Mouse (Mus musculus): ENCODE data around the gene Atg4b. TPM values are rescaled to one million over a fixed set of nuclear protein-coding genes. Genes with fewer than 3 reads are reported as not detected.
"Not testable (repeated sequence)": the region's sequence is repeated elsewhere in the genome, so short reads cannot be mapped to it uniquely, and the experiment has no call there.

Gene Atg4b
- polyA plus RNA-seq, 1 experiment from 2014 or later = 86.5 TPM

- peaks cover 16% of the 10 kb centered on the region for H3K36me3 ChIP-seq
- H3K9me3 ChIP-seq (replicated peaks) = no peaks in the 10 kb centered on the region
- 2% methylated on average over 30 of the region's 30 CpGs for WGBS
- H3K9ac ChIP-seq = peak overlapping the region; percentile 59
- peak; percentile 97 for ATAC-seq (replicated peaks; ENCODE audit: low FRiP score)
- peak overlapping the region; percentile 70 for H3K4me2 ChIP-seq
- H3K4me3 ChIP-seq (replicated peaks) = peak overlapping the region; percentile 63
- no peaks in the 10 kb centered on the region for H3K27me3 ChIP-seq
- H3K4me1 ChIP-seq = peaks cover 15% of the 10 kb centered on the region
- peak overlapping the region; percentile 98 for H3K27ac ChIP-seq
Measured at GRCm38 (mm10) chr1:93825105-93825674, 73.9 kb downstream of the Atg4b start.

GRCm38 (mm10) chr1:93825771-93826539 is 74.7 kb downstream of the Atg4b start:
- no peaks in the 10 kb centered on the region for H3K27me3 ChIP-seq
- peak overlapping the region; percentile 98 for H3K27ac ChIP-seq
- no peaks in the 10 kb centered on the region for H3K9me3 ChIP-seq (replicated peaks)
- H3K4me3 ChIP-seq (replicated peaks) = peak overlapping the region; percentile 63
- H3K36me3 ChIP-seq = peaks cover 8% of the 10 kb centered on the region
- H3K4me1 ChIP-seq = peaks cover 15% of the 10 kb centered on the region
- H3K4me2 ChIP-seq = peak overlapping the region; percentile 70
- WGBS = 44% methylated on average over 27 of the region's 27 CpGs
- peak; percentile 22; the same call in 1 of the 2 replicates for ATAC-seq (replicated peaks; ENCODE audit: low FRiP score)
- peak overlapping the region; percentile 59 for H3K9ac ChIP-seq

- no peak overlapping the region for H3K27ac ChIP-seq
- no peak for ATAC-seq (replicated peaks; ENCODE audit: low FRiP score)
Measured at GRCm38 (mm10) chr1:93826540-93826835, 75.2 kb downstream of the Atg4b start.

GRCm38 (mm10) chr1:93832754-93833360 is 81.6 kb downstream of the Atg4b start:
- not testable (repeated sequence) for H3K9me3 ChIP-seq (replicated peaks); H3K9ac ChIP-seq; H3K27ac ChIP-seq; H3K4me1 ChIP-seq; H3K4me2 ChIP-seq; H3K27me3 ChIP-seq; ATAC-seq (replicated peaks; ENCODE audit: low FRiP score); H3K4me3 ChIP-seq (replicated peaks)
- 51% methylated on average over 4 of the region's 4 CpGs for WGBS
- peaks cover 16% of the 10 kb centered on the region for H3K36me3 ChIP-seq

More at GRCm38 (mm10) chr1:93826540-93826835, 75.2 kb downstream of the Atg4b start:
- H3K4me1 ChIP-seq = peaks cover 15% of the 10 kb centered on the region
- WGBS = 91% methylated on average over 9 of the region's 9 CpGs
- H3K27me3 ChIP-seq = no peaks in the 10 kb centered on the region
- peak overlapping the region; percentile 70 for H3K4me2 ChIP-seq
- H3K36me3 ChIP-seq = peaks cover 3% of the 10 kb centered on the region
- peak overlapping the region; percentile 63 for H3K4me3 ChIP-seq (replicated peaks)
- H3K9me3 ChIP-seq (replicated peaks) = no peaks in the 10 kb centered on the region
- H3K9ac ChIP-seq = no peak overlapping the region

GRCm38 (mm10) chr1:93834671-93835150 is 83.4 kb downstream of the Atg4b start:
- WGBS = 87% methylated on average over 7 of the region's 7 CpGs

GRCm38 (mm10) chr1:93835211-93835610 is 83.9 kb downstream of the Atg4b start:
- no peak overlapping the region for H3K27ac ChIP-seq
- no peak overlapping the region for H3K4me2 ChIP-seq
- no peak overlapping the region for H3K4me3 ChIP-seq (replicated peaks)
- no peak for ATAC-seq (replicated peaks; ENCODE audit: low FRiP score)
- H3K4me1 ChIP-seq = no peaks in the 10 kb centered on the region
- H3K27me3 ChIP-seq = no peaks in the 10 kb centered on the region
- peaks cover 19% of the 10 kb centered on the region for H3K36me3 ChIP-seq
- no peak overlapping the region for H3K9ac ChIP-seq
- WGBS = 93% methylated on average over 4 of the region's 4 CpGs
- H3K9me3 ChIP-seq (replicated peaks) = no peaks in the 10 kb centered on the region

More at GRCm38 (mm10) chr1:93834671-93835150, 83.4 kb downstream of the Atg4b start:
- Histone ChIP-seq H3K9me3 (replicated peaks) (no peaks in the 10 kb centered on the region), H3K4me3 (replicated peaks) (no peak overlapping the region), H3K36me3 (peaks cover 19% of the 10 kb centered on the region), H3K4me2 (no peak overlapping the region), H3K9ac (no peak overlapping the region), H3K4me1 (no peaks in the 10 kb centered on the region), H3K27ac (no peak overlapping the region), H3K27me3 (no peaks in the 10 kb centered on the region)
- ATAC-seq (replicated peaks; ENCODE audit: low FRiP score) = no peak

GRCm38 (mm10) chr1:93835876-93836531 is 84.7 kb downstream of the Atg4b start:
- Histone ChIP-seq H3K36me3 (peaks cover 19% of the 10 kb centered on the region), H3K4me2 (no peak overlapping the region), H3K27me3 (no peaks in the 10 kb centered on the region), H3K9me3 (replicated peaks) (no peaks in the 10 kb centered on the region), H3K9ac (no peak overlapping the region), H3K4me3 (replicated peaks) (no peak overlapping the region), H3K4me1 (no peaks in the 10 kb centered on the region), H3K27ac (no peak overlapping the region)
- WGBS = 90% methylated on average over 6 of the region's 6 CpGs
- ATAC-seq (replicated peaks; ENCODE audit: low FRiP score) = no peak

GRCm38 (mm10) chr1:93836532-93836913 is 85.2 kb downstream of the Atg4b start:
- Histone ChIP-seq H3K9me3 (replicated peaks) (no peaks in the 10 kb centered on the region), H3K36me3 (peaks cover 19% of the 10 kb centered on the region), H3K27ac (no peak overlapping the region), H3K4me1 (no peaks in the 10 kb centered on the region), H3K27me3 (no peaks in the 10 kb centered on the region), H3K4me3 (replicated peaks) (no peak overlapping the region), H3K9ac (no peak overlapping the region), H3K4me2 (no peak overlapping the region)
- WGBS = 95% methylated on average over 2 of the region's 2 CpGs
- no peak for ATAC-seq (replicated peaks; ENCODE audit: low FRiP score)

GRCm38 (mm10) chr1:93837335-93837734 is 86.0 kb downstream of the Atg4b start:
- Histone ChIP-seq H3K27me3 (no peaks in the 10 kb centered on the region), H3K9ac (no peak overlapping the region), H3K27ac (no peak overlapping the region), H3K9me3 (replicated peaks) (no peaks in the 10 kb centered on the region), H3K4me3 (replicated peaks) (no peak overlapping the region), H3K36me3 (peaks cover 19% of the 10 kb centered on the region), H3K4me1 (no peaks in the 10 kb centered on the region), H3K4me2 (no peak overlapping the region)
- whole genome bisulfite sequencing = 93% methylated on average over 8 of the region's 8 CpGs
- no peak for ATAC-seq (replicated peaks; ENCODE audit: low FRiP score)

GRCm38 (mm10) chr1:93838569-93838968 is 87.3 kb downstream of the Atg4b start:
- H3K9me3 ChIP-seq (replicated peaks); H3K27ac ChIP-seq; ATAC-seq (replicated peaks; ENCODE audit: low FRiP score); H3K27me3 ChIP-seq; H3K4me1 ChIP-seq; H3K4me3 ChIP-seq (replicated peaks); H3K9ac ChIP-seq; H3K4me2 ChIP-seq: not testable (repeated sequence)
- WGBS = 83% methylated on average over 8 of the region's 8 CpGs
- H3K36me3 ChIP-seq = peaks cover 19% of the 10 kb centered on the region
